Mouse (Mus musculus) kidney, adult 9 months (tissue): ENCODE measurements at regions not wholly inside any gene's neighbourhood (a gene's known extent, or its start where the extent isn't known, plus 50 kb on each side); places are given as distances from the start of the nearest gene placed in this dataset.

Experiments used
- DNase-seq: peaks from one replicate; pipeline ENCODE4 v3.0.0; 2022

GRCm38 (mm10) chr3:9959716-9960661 lies 127.9 kb upstream of the Gm9833 start:
- DNase-seq: no peak

GRCm38 (mm10) chr3:9960696-9961095 lies 127.2 kb upstream of the Gm9833 start:
- peak; percentile 38 for DNase-seq
